Mouse (Mus musculus) c-Kit-positive CD71-positive TER-119-positive erythroid progenitor cells, embryonic 14.5 days (primary cell): ENCODE results near the gene Cyp2s1.
A peak's percentile ranks its signal among the peaks of the same experiment; 100 is the strongest.

Source experiments
- DNase-seq: peaks from one replicate; pipeline ENCODE4 v3.0.0-alpha.2; 2013; ENCODE audit warnings: low spot score

Cyp2s1 gene

GRCm38 (mm10) chr7:25816241-25816919 lies at the start of gene Cyp2s1:
TSS of gene Cyp2s1 (minus strand) at chr7:25816913.
- DNase-seq = no peak

- DNase-seq = no peak
Observed at GRCm38 (mm10) chr7:25864861-25865260, 48.1 kb upstream of the Cyp2s1 start.

- no peak for DNase-seq
Observed at GRCm38 (mm10) chr7:25863756-25864155, 47.0 kb upstream of the Cyp2s1 start.

- DNase-seq = no peak
Observed at GRCm38 (mm10) chr7:25862365-25862764, 45.7 kb upstream of the Cyp2s1 start.

- no peak for DNase-seq
Observed at GRCm38 (mm10) chr7:25859962-25860870, 43.5 kb upstream of the Cyp2s1 start.

GRCm38 (mm10) chr7:25855082-25855481 lies 38.4 kb upstream of the Cyp2s1 start:
- peak; percentile 22 for DNase-seq

GRCm38 (mm10) chr7:25848444-25848812 lies 31.7 kb upstream of the Cyp2s1 start:
- DNase-seq = no peak

- peak; percentile 75 for DNase-seq
Observed at GRCm38 (mm10) chr7:25847722-25848443, 31.2 kb upstream of the Cyp2s1 start.

GRCm38 (mm10) chr7:25844885-25845284 lies 28.2 kb upstream of the Cyp2s1 start:
- no peak for DNase-seq

GRCm38 (mm10) chr7:25844423-25844822 lies 27.7 kb upstream of the Cyp2s1 start:
- DNase-seq = no peak

- DNase-seq = no peak
Observed at GRCm38 (mm10) chr7:25843492-25843891, 26.8 kb upstream of the Cyp2s1 start.

- no peak for DNase-seq
Observed at GRCm38 (mm10) chr7:25840908-25841307, 24.2 kb upstream of the Cyp2s1 start.

GRCm38 (mm10) chr7:25835188-25835891 lies 18.6 kb upstream of the Cyp2s1 start:
- no peak for DNase-seq

- DNase-seq = no peak
Observed at GRCm38 (mm10) chr7:25831557-25832530, 15.1 kb upstream of the Cyp2s1 start.

GRCm38 (mm10) chr7:25830251-25830650 lies 13.5 kb upstream of the Cyp2s1 start:
- no peak for DNase-seq

GRCm38 (mm10) chr7:25827199-25827598 lies 10.5 kb upstream of the Cyp2s1 start:
- no peak for DNase-seq

- no peak for DNase-seq
Observed at GRCm38 (mm10) chr7:25826029-25826428, 9.3 kb upstream of the Cyp2s1 start.

GRCm38 (mm10) chr7:25825043-25825442 lies 8.3 kb upstream of the Cyp2s1 start:
- no peak for DNase-seq

GRCm38 (mm10) chr7:25815571-25815970 lies 1.1 kb downstream of the Cyp2s1 start:
- no peak for DNase-seq

GRCm38 (mm10) chr7:25814711-25815110 lies 2.0 kb downstream of the Cyp2s1 start:
- DNase-seq = no peak

GRCm38 (mm10) chr7:25812195-25812594 lies 4.5 kb downstream of the Cyp2s1 start:
- DNase-seq = no peak
